9 mouse cellular contexts compared by ENCODE assay signal in the genomic region with DNA sequence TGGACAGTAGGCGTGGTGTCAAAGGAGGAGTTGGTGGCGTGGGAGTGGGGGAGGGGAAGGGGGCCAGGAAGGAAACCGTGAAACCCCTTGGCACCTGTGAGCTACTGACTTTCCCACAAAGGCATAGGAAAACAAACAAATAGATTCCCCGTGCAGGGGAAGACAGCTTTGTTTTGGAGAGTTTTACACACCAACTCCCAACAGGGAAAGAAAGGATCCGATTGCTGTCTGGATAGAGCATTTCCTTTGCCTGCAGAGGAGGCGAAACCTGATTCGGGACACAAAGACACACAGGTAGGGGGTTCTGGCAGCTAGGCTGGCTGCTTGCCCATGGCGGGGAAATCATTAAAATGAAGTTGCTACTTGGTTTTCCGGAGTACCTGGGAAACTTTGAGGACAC.
DNase-seq lines count a peak whose midpoint lies in the region; ATAC-seq and TF ChIP-seq lines count a peak whose summit lies in the region.
"Had no signal": no experiment of that assay in that cellular context is flagged by ENCODE, and none has a peak within 500 bp of the region (broad histone marks: within the 10 kb centered on the region; RNA-seq: fewer than 3 reads in every experiment).

No protein-coding gene starts in this region.

- no peaks in the 10 kb centered on the region for H3K9me3 ChIP-seq in embryonic facial prominence, embryonic 11.5 days (replicated peaks; ENCODE audit: control insufficient read depth, low read length)
- no peaks in the 10 kb centered on the region for H3K9me3 ChIP-seq in intestine, embryonic 15.5 days
- H3K9me3 ChIP-seq in liver, postnatal 0 days (ENCODE audit: low read length) = no peaks in the 10 kb centered on the region
- H3K9me3 ChIP-seq: liver, embryonic 15.5 days had no signal

- H3K4me3 ChIP-seq in brown adipose tissue, adult 24 weeks (ENCODE audit: insufficient read depth, low read depth, low read length) = peak overlapping the region; percentile 35; the same call in 1 of the 2 replicates
- H3K4me3 ChIP-seq in embryonic facial prominence, embryonic 11.5 days (ENCODE audit: low read depth, low read length) = peak overlapping the region; percentile 20; the same call in 1 of the 2 replicates
- peak overlapping the region; percentile 10; the same call in 1 of the 2 replicates for H3K4me3 ChIP-seq in intestine, embryonic 15.5 days (replicated peaks)
- no peak overlapping the region for H3K4me3 ChIP-seq in liver, postnatal 0 days (ENCODE audit: low read depth, low read length)
- H3K4me3 ChIP-seq: liver, embryonic 15.5 days had no signal

- H3K36me3 ChIP-seq in embryonic facial prominence, embryonic 11.5 days (replicated peaks; ENCODE audit: control insufficient read depth, insufficient read depth, low read depth, low read length) = no peaks in the 10 kb centered on the region
- no peaks in the 10 kb centered on the region for H3K36me3 ChIP-seq in intestine, embryonic 15.5 days
- H3K36me3 ChIP-seq in liver, postnatal 0 days (replicated peaks; ENCODE audit: insufficient read depth, low read length) = no peaks in the 10 kb centered on the region
- H3K36me3 ChIP-seq: liver, embryonic 15.5 days had no signal

- peak; percentile 56 for DNase-seq in embryonic facial prominence, embryonic 11.5 days (ENCODE audit: low spot score)
- no peak for DNase-seq in liver, postnatal 0 days
- no peak for DNase-seq in frontal cortex, postnatal 25 days (ENCODE audit: low spot score in 2 of 2)
- DNase-seq in layer of hippocampus, postnatal 36 days = no peak
- no peak for DNase-seq in left cerebral cortex, adult 8-10 months (ENCODE audit: low spot score in 2 of 2)
- DNase-seq in layer of hippocampus, postnatal 10 days (ENCODE audit: low spot score in 2 of 2) = no peak

- H3K4me2 ChIP-seq in embryonic facial prominence, embryonic 11.5 days (ENCODE audit: low read depth, low read length) = peak overlapping the region; percentile 21; the same call in 1 of the 2 replicates
- H3K4me2 ChIP-seq in intestine, embryonic 15.5 days (replicated peaks) = peak overlapping the region; percentile 53
- H3K4me2 ChIP-seq in liver, postnatal 0 days (ENCODE audit: low read depth, low read length) = peak overlapping the region; percentile 13
- H3K4me2 ChIP-seq: liver, embryonic 15.5 days had no signal

- 9% methylated on average over 9 of the region's 9 CpGs for WGBS in embryonic facial prominence, embryonic 11.5 days
- WGBS in intestine, embryonic 15.5 days = 12% methylated on average over 9 of the region's 9 CpGs
- 9% methylated on average over 9 of the region's 9 CpGs for WGBS in liver, postnatal 0 days (ENCODE audit: insufficient replicate concordance)

- peak; percentile 34; the same call in 1 of the 2 replicates for ATAC-seq in embryonic facial prominence, embryonic 11.5 days (replicated peaks; ENCODE audit: insufficient number of reproducible peaks, low FRiP score, low TSS enrichment, low read depth)
- ATAC-seq in intestine, embryonic 15.5 days = no peak
- ATAC-seq in liver, postnatal 0 days = no peak

- no peak for TF ChIP-seq EP300 in liver, postnatal 0 days (IDR thresholded peaks at IDR 0.05; ENCODE audit: low read depth)

- TF ChIP-seq CTCF in liver, postnatal 0 days (IDR thresholded peaks at IDR 0.05; ENCODE audit: low read depth) = no peak

- no peaks in the 10 kb centered on the region for H3K27me3 ChIP-seq in embryonic facial prominence, embryonic 11.5 days (ENCODE audit: control insufficient read depth, insufficient read depth, low read length)
- no peaks in the 10 kb centered on the region for H3K27me3 ChIP-seq in intestine, embryonic 15.5 days (replicated peaks)
- H3K27me3 ChIP-seq in liver, postnatal 0 days (ENCODE audit: insufficient read depth, low read length) = no peaks in the 10 kb centered on the region
- H3K27me3 ChIP-seq: liver, embryonic 15.5 days had no signal

- H3K27ac ChIP-seq in brown adipose tissue, adult 24 weeks (replicated peaks; ENCODE audit: low read depth, low read length) = no peak overlapping the region
- no peak overlapping the region for H3K27ac ChIP-seq in embryonic facial prominence, embryonic 11.5 days (replicated peaks; ENCODE audit: low read depth, low read length)
- no peak overlapping the region for H3K27ac ChIP-seq in intestine, embryonic 15.5 days
- no peak overlapping the region for H3K27ac ChIP-seq in liver, postnatal 0 days (ENCODE audit: low read depth)
- H3K27ac ChIP-seq: liver, embryonic 15.5 days had no signal

- H3K4me1 ChIP-seq in brown adipose tissue, adult 24 weeks (ENCODE audit: control insufficient read depth, insufficient read depth, insufficient read length, low read length) = peaks cover 4% of the 10 kb centered on the region; the same call in 1 of the 2 replicates
- peaks cover 2% of the 10 kb centered on the region; the same call in 1 of the 2 replicates for H3K4me1 ChIP-seq in embryonic facial prominence, embryonic 11.5 days (ENCODE audit: control insufficient read depth, insufficient read depth, low read length)
- no peaks in the 10 kb centered on the region for H3K4me1 ChIP-seq in intestine, embryonic 15.5 days (replicated peaks)
- no peaks in the 10 kb centered on the region for H3K4me1 ChIP-seq in liver, postnatal 0 days (ENCODE audit: insufficient read depth)
- H3K4me1 ChIP-seq: liver, embryonic 15.5 days had no signal

- no peak overlapping the region; the same call in 1 of the 2 replicates for H3K9ac ChIP-seq in embryonic facial prominence, embryonic 11.5 days (replicated peaks; ENCODE audit: low read length)
- no peak overlapping the region for H3K9ac ChIP-seq in intestine, embryonic 15.5 days
- H3K9ac ChIP-seq in liver, postnatal 0 days (replicated peaks) = no peak overlapping the region
- H3K9ac ChIP-seq: liver, embryonic 15.5 days had no signal
